Mouse (Mus musculus) embryo, embryonic 9.5 days (tissue): ENCODE data around the gene 1700023F06Rik.

ENCODE experiments used
- DNase-seq: peaks from one replicate; pipeline ENCODE4 v3.0.0-alpha.2; 2017; ENCODE audit errors: extremely low spot score

1700023F06Rik gene

GRCm38 (mm10) chr11:103164391-103164790 lies 44.0 kb downstream of the 1700023F06Rik start:
- no peak for DNase-seq

DNA sequence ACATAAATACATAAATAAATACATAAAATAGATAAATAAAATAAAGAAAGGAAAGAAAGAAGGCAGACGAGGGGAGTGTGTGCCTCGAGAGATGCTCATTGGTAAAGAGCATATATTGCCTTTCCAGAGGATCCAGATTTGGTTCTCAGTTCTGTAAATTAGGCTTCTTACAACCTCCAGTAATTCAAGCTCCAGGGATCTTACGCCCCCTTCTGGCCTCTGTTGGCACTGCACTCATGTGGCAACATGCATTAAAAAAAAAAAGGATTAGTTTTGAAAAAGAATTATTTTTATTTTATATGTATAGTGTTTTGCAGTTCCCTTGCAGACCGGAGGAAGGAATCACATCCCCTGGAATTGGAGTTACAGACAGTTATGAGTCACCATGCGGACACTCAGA lies 46.2 kb downstream of the 1700023F06Rik start:
- no peak for DNase-seq

- DNase-seq, result no peak
Measured at GRCm38 (mm10) chr11:103161449-103161848, 46.9 kb downstream of the 1700023F06Rik start.

DNA sequence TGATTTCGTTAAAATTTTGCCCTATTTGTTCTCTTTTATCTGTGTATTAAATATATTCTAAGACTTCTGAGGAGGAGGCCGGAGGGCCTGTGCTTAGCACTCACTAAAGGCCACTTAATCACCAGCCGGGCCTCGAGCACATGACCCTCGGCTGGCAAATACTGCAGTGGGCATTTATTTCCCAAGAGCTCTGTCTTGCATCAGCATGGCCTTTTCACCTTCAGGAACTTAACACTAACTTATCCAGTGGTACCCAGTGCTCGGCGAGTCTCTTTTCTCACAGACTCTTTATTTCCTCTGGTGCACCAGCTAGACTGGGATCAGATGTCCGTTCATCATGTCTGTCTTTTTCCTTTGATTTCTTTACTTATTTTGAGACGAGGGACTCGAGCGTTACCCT lies 47.6 kb downstream of the 1700023F06Rik start:
- no peak for DNase-seq

DNA sequence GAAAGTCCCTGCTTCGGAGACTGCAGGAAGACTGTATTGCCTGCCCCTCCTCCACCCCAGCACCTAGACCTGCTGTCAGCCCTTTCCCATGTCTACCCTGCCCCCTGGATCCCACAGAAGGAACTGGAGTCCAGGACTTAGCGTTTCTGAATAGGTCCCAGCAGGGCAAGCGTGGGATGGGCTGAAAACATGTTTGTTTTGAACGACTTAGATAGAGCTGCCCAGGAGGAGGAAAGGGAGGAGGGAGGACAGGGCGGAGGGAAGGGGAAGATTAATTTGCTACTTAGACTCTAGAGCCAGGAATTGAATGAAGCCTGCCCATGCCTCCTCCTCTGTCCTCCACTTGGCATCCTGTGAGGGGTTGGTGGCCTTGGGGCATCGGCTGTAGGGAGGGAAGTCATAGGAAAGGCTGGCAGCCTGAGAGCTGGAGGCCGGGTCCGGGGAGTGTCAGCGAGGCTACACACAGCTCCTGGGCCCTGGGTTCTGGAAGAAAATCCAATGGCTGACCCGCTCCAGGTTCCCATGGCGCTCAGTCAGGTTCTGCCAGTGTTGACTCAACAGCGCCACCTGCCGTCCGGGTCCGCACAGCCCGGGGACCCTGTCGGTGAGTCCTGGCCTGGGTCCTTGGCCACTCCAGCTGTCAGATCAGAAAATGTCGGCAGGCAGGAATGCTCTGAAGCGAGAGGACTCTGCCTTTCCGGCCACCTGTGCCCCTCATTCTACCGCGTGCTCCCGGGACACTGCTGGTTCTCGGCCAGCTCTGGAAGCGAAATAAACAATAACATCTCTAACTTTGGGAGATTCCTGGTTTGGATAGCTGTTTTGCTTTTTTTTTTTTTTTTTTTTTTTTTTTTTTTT lies 49.5 kb downstream of the 1700023F06Rik start:
- DNase-seq, result peak; percentile 99

DNA sequence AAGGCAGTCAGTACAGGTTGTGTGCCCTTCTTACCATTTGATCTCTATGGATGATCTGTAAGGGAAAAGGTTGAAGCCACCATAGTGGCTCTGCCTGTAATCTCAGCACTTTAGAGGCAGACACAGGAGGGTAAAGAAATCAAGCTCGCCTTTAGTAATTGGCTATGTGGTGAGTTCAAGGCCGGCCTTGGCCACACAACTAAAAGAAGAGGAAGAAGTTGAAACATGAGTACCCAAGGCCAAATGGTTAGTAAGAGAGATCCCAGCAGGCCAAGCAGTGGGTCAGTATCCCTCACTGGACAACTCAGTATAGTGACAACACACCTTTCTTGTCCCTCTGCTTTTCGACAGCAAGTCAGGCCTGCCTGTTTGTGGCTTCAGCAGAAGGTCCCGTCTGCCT lies 58.6 kb downstream of the 1700023F06Rik start:
- DNase-seq, result no peak
